Mouse (Mus musculus) kidney, adult 2 months (tissue): ENCODE results near the gene Dph1. TPM values are rescaled to one million over a fixed set of nuclear protein-coding genes. Genes with fewer than 3 reads are reported as not detected.

Experiments used
- DNase-seq: peaks from one replicate; pipeline ENCODE4 v3.0.0; 2021
- H3K27ac ChIP-seq: fragments of 200-500 bp; 2 replicates; pipeline ENCODE4 v1.5.1; 2012; ENCODE audit warnings: low read depth, low read length, control low read depth, inconsistent platforms; ENCODE audit not compliant: insufficient read depth
- H3K27me3 ChIP-seq: fragments of 200-500 bp; replicated peaks from 2 replicates; pipeline ENCODE4 v1.6.1; 2012; ENCODE audit warnings: mild to moderate bottlenecking, moderate library complexity, low read length, inconsistent platforms; ENCODE audit not compliant: control insufficient read depth, insufficient read depth
- H3K36me3 ChIP-seq: fragments of 200-500 bp; 2 replicates; pipeline ENCODE4 v1.6.1; 2012; ENCODE audit warnings: mild to moderate bottlenecking, moderate library complexity, low read length, inconsistent platforms; ENCODE audit not compliant: control insufficient read depth, insufficient read depth
- H3K4me1 ChIP-seq: fragments of 200-500 bp; 2 replicates; pipeline ENCODE4 v1.6.1; 2011; ENCODE audit warnings: low read length; ENCODE audit not compliant: control insufficient read depth, insufficient read depth
- H3K4me3 ChIP-seq: fragments of 200-500 bp; 2 replicates; pipeline ENCODE4 v1.5.1; 2011; ENCODE audit warnings: mild to moderate bottlenecking, low read depth, low read length, control low read depth; ENCODE audit not compliant: insufficient read depth
- CTCF ChIP-seq: fragments of 200-500 bp; conservative IDR thresholded peaks from 2 replicates; pipeline ENCODE4 v1.5.1; 2011; ENCODE audit warnings: low read depth, mild to moderate bottlenecking, control low read depth, low read length, moderate library complexity, mixed read lengths; ENCODE audit not compliant: insufficient read depth, insufficient read length
- POLR2A ChIP-seq: fragments of 200-500 bp; IDR thresholded peaks from one replicate; pipeline ENCODE4 v1.6.1; 2011; ENCODE audit warnings: low read depth, low read length, control low read depth
- WGBS: fragments of 180-500 bp; shearing (Covaris S2); methylation state at CpG from one replicate; pipeline ENCODE4 v1.1.7; 2018; 5-methylcytosine and 5-hydroxymethylcytosine counted together
- polyA plus RNA-seq: library from polyadenylated mRNA; depleted of rRNA; stranded (reverse); fragments of >200 nt; gene quantifications from 2 replicates; pipeline ENCODE4 v1.2.3, GENCODE M21; 2012

The Dph1 gene
- polyA plus RNA-seq, 1 experiment = 40.2 TPM

DNA sequence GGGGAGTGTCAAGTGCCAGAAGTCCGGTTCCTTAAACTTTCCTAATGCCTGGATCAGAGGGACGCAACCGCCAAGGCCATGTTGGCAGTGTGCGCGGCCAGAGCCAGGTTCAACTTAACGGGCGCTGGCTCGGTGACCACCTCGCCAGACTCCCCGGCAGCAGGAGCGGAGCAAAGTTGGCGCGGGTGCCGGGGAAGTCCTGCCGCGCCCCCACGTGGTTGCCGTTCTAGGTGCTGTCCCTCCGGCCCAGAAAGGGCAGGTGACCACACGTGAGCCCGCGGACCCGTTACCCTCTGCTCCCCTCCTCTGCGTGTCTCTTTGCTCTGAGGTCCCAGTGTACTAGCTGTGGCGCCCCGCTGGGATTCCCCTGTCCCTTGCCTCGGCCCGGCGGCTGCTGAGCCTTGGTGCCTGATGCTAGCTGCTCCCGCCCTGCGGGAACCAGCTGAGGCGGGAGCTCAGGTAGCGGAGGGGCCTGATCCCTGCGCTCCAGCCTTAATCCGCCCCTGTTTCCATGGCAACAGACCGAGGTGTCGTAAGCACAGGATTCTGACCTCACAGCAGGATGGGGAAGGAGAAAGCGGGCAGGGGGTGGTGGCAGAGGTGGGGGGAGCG lies 3.9 kb upstream of the Dph1 start:
- DNase-seq = peak; percentile 67
- peak overlapping the region; percentile 54 for H3K4me3 ChIP-seq
- peaks cover 5% of the 10 kb centered on the region; the same call in 1 of the 2 replicates for H3K4me1 ChIP-seq
- no peaks in the 10 kb centered on the region for H3K27me3 ChIP-seq
- TF ChIP-seq POLR2A = no peak
- TF ChIP-seq CTCF = 0 out of 2 replicates have a peak, but pooled peaks have one; percentile 20
- H3K36me3 ChIP-seq = no peaks in the 10 kb centered on the region
- no peak overlapping the region for H3K27ac ChIP-seq
- WGBS = 2% methylated on average over 39 of the region's 39 CpGs

DNA sequence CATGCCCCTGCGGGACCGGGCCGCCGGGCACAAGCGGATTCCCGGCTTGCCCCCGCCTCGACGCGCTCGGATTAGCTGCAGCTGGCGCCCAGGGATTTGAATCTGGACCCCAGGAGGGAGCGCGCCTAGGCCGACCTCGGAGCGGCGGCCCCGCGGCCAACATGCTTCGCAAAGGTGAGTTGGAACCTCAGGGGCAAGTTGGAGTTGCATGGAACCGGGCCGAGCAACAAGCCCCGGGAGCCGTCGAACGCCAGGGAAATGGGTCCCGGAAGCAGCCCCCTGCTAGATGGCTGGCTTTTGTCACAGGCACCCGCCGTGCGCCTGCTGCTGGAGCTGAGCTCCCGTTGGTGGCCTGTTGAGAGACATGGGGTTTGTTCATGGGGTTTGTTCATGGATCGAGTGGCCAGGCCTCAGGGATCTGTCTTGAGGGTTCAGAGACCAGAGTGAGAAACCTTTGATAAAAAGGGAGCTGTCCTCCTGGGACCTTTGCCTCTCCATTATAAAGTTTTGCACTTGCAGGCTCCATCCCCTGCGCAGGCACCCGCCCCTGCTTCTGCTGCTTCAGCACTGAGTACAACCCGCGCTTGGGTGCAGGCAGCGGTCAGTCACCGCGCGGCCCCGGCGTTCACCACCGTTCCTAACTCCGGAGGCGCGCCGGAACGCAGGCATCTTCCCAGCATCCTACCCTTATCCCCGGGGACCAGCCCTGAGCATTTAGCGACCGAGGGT lies 3.2 kb upstream of the Dph1 start:
- DNase-seq = peak; percentile 59
- no peak for TF ChIP-seq POLR2A
- no peak for TF ChIP-seq CTCF
- no peaks in the 10 kb centered on the region for H3K27me3 ChIP-seq
- under 1% methylated on average over 52 of the region's 52 CpGs for WGBS
- no peaks in the 10 kb centered on the region for H3K36me3 ChIP-seq
- H3K4me3 ChIP-seq = peak overlapping the region; percentile 54
- H3K4me1 ChIP-seq = peaks cover 5% of the 10 kb centered on the region; the same call in 1 of the 2 replicates
- no peak overlapping the region for H3K27ac ChIP-seq

DNA sequence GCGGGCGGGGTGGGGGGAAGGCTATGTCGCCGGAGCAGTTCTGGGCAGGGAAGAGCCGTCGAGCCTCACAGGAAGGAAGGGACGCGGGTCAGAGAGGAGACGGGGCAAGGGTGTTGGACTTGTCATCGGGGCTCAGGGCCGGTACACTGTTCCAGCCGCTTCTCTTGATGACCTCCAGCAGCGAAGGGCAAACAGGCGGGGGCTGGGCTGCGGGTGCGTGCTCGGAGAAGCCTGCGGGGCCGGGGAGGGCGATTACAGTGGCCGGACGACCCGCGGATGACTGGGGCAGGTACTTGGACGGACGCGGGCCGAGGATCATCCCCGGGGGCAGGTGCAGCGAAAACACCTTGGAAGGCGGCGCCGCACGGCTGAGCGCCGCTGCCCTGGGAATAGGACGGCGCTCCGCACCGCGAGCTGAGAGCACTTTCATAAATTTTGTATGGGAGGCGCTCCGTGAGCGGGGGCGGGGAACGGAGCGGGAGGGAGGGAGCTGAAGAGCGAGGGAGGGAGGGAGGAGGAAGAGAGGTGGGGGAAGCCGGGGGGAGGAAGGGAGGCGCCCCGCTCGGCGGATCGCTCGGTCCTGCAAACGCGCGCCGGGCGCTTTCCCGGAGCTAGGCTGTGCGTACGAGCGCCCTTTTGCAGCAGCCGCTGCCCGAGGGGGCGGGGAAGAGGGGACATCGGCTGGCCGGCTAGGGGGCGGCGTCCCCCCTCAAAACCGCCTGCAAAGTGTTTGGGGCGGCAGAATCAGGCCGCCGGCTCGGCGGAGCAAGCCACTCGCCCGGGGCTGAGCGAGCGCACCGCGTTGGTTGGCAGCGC lies 2.4 kb upstream of the Dph1 start, which contains the start of gene Rtn4rl1:
TSS of gene Rtn4rl1 (plus strand) at position 528 of the 816 bp plus-strand sequence.
- Histone ChIP-seq H3K4me1 (peaks cover 5% of the 10 kb centered on the region; the same call in 1 of the 2 replicates), H3K27ac (peak within 1 kb of the TSS; percentile 44; the same call in 1 of the 2 replicates), H3K4me3 (peak within 1 kb of the TSS; percentile 54), H3K36me3 (no peaks in the 10 kb centered on the region), H3K27me3 (no peaks in the 10 kb centered on the region)
- DNase-seq = peak; percentile 85
- WGBS = 2% methylated on average over 81 of the region's 84 CpGs
- TF ChIP-seq CTCF = no peak
- TF ChIP-seq POLR2A = no peak

DNA sequence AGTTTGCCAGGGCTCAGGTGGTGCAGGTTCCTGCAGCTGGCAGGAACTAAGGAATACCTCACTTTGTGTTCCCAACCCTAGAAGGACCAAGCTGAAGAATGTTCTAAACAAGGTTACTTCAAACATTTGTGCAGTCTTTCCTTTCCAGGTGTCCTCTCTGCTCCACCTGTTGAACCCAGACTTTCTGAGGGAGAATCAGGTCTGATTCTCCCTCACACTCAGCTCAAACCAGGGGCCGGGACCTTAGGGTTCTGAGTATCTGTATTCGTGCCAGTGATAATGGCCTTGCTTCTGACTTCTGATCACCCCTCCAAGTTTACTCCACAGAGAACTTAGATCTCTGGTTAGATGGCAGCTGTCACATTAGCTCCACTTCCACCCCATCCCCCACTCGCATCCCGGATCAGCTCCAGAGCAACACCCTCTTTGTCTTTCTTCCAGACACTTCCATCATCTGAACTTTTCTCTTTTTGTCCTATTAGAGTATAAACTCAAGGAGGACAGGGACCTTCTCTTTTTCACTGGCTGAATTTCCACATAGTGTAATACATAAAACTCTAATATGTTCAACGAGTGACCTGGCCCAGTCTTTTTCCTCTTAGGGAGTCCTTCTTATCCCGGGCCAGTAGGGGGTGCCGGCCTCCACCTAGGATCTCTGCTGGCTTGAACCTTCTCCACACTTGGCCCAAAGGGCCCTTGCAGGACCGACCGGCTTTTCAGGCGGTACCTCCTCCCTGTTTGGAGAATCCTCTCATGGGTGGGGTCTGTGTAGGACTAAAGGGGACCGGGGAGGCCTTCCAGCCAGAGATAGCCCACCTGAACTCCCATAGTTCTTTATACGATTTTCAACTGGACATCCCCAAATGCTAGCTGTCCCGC lies 1.5 kb upstream of the Dph1 start:
- H3K27ac ChIP-seq = no peak overlapping the region
- H3K4me3 ChIP-seq = peak overlapping the region; percentile 54
- WGBS = 26% methylated on average over 13 of the region's 13 CpGs
- no peaks in the 10 kb centered on the region for H3K27me3 ChIP-seq
- peaks cover 5% of the 10 kb centered on the region; the same call in 1 of the 2 replicates for H3K4me1 ChIP-seq
- peak; percentile 91 for DNase-seq
- no peaks in the 10 kb centered on the region for H3K36me3 ChIP-seq
- TF ChIP-seq CTCF (peak; percentile 84), POLR2A (no peak)

DNA sequence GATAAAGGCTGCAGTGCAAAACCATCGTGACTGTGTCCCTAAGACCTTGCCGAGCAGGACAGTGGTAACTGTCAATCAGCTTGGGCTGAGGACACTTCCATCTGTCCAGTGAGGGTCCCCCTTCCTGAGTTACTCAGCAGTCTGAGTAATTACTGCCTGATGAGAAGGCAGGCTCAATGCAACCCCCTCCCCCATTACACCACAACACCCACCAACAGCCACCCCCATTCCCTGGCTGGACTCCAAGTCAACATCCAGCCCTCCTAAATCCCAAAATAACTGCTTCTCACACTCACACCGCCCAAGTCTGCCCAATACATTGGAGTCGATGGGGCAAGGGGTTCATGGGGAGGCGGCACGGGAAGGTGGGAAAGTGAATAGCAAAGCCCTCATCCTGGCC lies 800 bp upstream of the Dph1 start:
- WGBS = 75% methylated on average over 6 of the region's 6 CpGs
- H3K27me3 ChIP-seq = no peaks in the 10 kb centered on the region
- TF ChIP-seq POLR2A (no peak), CTCF (no peak)
- no peak for DNase-seq
- no peak overlapping the region for H3K27ac ChIP-seq
- H3K4me1 ChIP-seq = peaks cover 5% of the 10 kb centered on the region; the same call in 1 of the 2 replicates
- no peaks in the 10 kb centered on the region for H3K36me3 ChIP-seq
- no peak overlapping the region for H3K4me3 ChIP-seq

DNA sequence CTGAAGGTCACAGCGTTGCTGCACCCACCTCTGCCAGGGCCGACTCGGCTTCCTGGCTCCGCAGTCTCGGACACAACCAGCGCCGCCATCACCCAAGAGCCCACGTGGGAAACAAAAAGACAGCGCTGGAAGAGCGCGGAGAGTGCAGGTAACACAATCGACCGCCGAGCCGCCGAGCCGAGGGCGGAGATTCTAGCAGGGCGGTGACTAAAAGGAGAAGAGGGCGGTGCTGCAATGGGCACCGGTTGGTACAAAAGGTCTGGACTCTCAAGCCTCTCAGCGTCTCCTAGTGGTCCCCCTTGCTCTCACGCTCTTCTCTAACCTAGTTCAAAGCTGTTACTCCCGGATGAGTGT lies 693 bp downstream of the Dph1 start:
- H3K4me1 ChIP-seq = peaks cover 5% of the 10 kb centered on the region; the same call in 1 of the 2 replicates
- H3K4me3 ChIP-seq = peak overlapping the region; percentile 96
- no peak overlapping the region for H3K27ac ChIP-seq
- H3K36me3 ChIP-seq = no peaks in the 10 kb centered on the region
- H3K27me3 ChIP-seq = no peaks in the 10 kb centered on the region
- peak; percentile 27 for TF ChIP-seq POLR2A
- peak; percentile 43 for TF ChIP-seq CTCF
- under 1% methylated on average over 24 of the region's 24 CpGs for WGBS
- peak; percentile 93 for DNase-seq
